Mouse (Mus musculus): ENCODE results near the gene Bri3. TPM values are rescaled to one million over a fixed set of nuclear protein-coding genes. Genes with fewer than 3 reads are reported as not detected.

Bri3 gene
- polyA plus RNA-seq, 1 experiment from 2014 or later: 128 TPM

DNA sequence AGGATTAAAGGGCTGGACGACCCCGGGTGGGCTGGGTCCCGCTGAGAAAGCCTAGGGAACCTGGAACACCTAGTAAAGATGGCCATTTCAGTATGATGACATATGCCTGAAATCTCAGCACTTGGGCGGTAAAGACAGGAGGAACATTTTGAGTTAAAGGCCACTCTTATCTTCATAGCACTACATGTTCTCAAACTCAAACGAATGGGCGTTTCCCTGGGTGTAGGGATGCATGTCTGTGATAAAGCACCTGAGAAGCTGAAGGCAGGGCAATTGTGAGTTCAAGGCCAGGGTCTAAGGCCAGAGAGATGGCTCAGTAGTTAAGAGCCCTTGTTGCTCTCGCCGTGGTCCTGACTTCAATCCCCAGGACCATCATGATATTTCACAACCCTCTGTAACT is 26.2 kb downstream of the Bri3 start:
- Histone ChIP-seq H3K4me3 (ENCODE audit: low read depth, low read length) (no peak overlapping the region), H3K9ac (ENCODE audit: low read length) (no peak overlapping the region), H3K4me2 (ENCODE audit: low read depth, severe bottlenecking) (no peak overlapping the region), H3K9me3 (ENCODE audit: control insufficient read depth, low read length) (no peaks in the 10 kb centered on the region), H3K27me3 (ENCODE audit: control insufficient read depth, insufficient read depth, low read length) (no peaks in the 10 kb centered on the region), H3K36me3 (ENCODE audit: control insufficient read depth, insufficient read depth, low read length) (peaks cover 6% of the 10 kb centered on the region; the same call in 1 of the 2 replicates), H3K27ac (replicated peaks; ENCODE audit: low read depth, low read length) (no peak overlapping the region), H3K4me1 (ENCODE audit: control insufficient read depth, insufficient read depth, low read length) (no peaks in the 10 kb centered on the region; the same call in 1 of the 2 replicates)
- no peak for ATAC-seq (ENCODE audit: insufficient number of reproducible peaks, low FRiP score, low TSS enrichment, low read depth)
- 92% methylated on average over 8 of the region's 8 CpGs for WGBS
- no peak for DNase-seq (ENCODE audit: low spot score)

GRCm38 (mm10) chr5:144271118-144271517 is 26.9 kb downstream of the Bri3 start:
- Histone ChIP-seq H3K36me3 (ENCODE audit: control insufficient read depth, insufficient read depth, low read length) (peaks cover 5% of the 10 kb centered on the region; the same call in 1 of the 2 replicates), H3K9ac (ENCODE audit: low read length) (no peak overlapping the region), H3K4me1 (ENCODE audit: control insufficient read depth, insufficient read depth, low read length) (no peaks in the 10 kb centered on the region; the same call in 1 of the 2 replicates), H3K27ac (replicated peaks; ENCODE audit: low read depth, low read length) (no peak overlapping the region), H3K4me3 (ENCODE audit: low read depth, low read length) (no peak overlapping the region), H3K27me3 (ENCODE audit: control insufficient read depth, insufficient read depth, low read length) (no peaks in the 10 kb centered on the region), H3K4me2 (ENCODE audit: low read depth, severe bottlenecking) (no peak overlapping the region), H3K9me3 (ENCODE audit: control insufficient read depth, low read length) (no peaks in the 10 kb centered on the region)
- ATAC-seq (ENCODE audit: insufficient number of reproducible peaks, low FRiP score, low TSS enrichment, low read depth) (no peak), DNase-seq (ENCODE audit: low spot score) (no peak)
- 84% methylated on average over 3 of the region's 3 CpGs for WGBS

GRCm38 (mm10) chr5:144271772-144272171 is 27.5 kb downstream of the Bri3 start:
- H3K27ac ChIP-seq (replicated peaks; ENCODE audit: low read depth, low read length): no peak overlapping the region
- WGBS: 39% methylated on average over 5 of the region's 5 CpGs

GRCm38 (mm10) chr5:144274904-144275303 is 30.7 kb downstream of the Bri3 start:
- ATAC-seq (ENCODE audit: insufficient number of reproducible peaks, low FRiP score, low TSS enrichment, low read depth) (no peak), DNase-seq (ENCODE audit: low spot score) (no peak)
- H3K4me1 ChIP-seq (ENCODE audit: control insufficient read depth, insufficient read depth, low read length): no peaks in the 10 kb centered on the region
- H3K36me3 ChIP-seq (ENCODE audit: control insufficient read depth, insufficient read depth, low read length): no peaks in the 10 kb centered on the region; the same call in 1 of the 2 replicates
- H3K27me3 ChIP-seq (ENCODE audit: control insufficient read depth, insufficient read depth, low read length): no peaks in the 10 kb centered on the region
- H3K27ac ChIP-seq (replicated peaks; ENCODE audit: low read depth, low read length): no peak overlapping the region
- no peaks in the 10 kb centered on the region for H3K9me3 ChIP-seq (ENCODE audit: control insufficient read depth, low read length)
- WGBS: 85% methylated on average over 6 of the region's 6 CpGs
- H3K4me3 ChIP-seq (ENCODE audit: low read depth, low read length): no peak overlapping the region
- no peak overlapping the region for H3K4me2 ChIP-seq (ENCODE audit: low read depth, severe bottlenecking)
- H3K9ac ChIP-seq (ENCODE audit: low read length): no peak overlapping the region

More at GRCm38 (mm10) chr5:144271772-144272171, 27.5 kb downstream of the Bri3 start:
- no peak for DNase-seq (ENCODE audit: low spot score)
- Histone ChIP-seq H3K4me3 (ENCODE audit: low read depth, low read length) (no peak overlapping the region), H3K27me3 (ENCODE audit: control insufficient read depth, insufficient read depth, low read length) (no peaks in the 10 kb centered on the region), H3K9ac (ENCODE audit: low read length) (no peak overlapping the region), H3K4me2 (ENCODE audit: low read depth, severe bottlenecking) (no peak overlapping the region), H3K9me3 (ENCODE audit: control insufficient read depth, low read length) (no peaks in the 10 kb centered on the region), H3K4me1 (ENCODE audit: control insufficient read depth, insufficient read depth, low read length) (no peaks in the 10 kb centered on the region; the same call in 1 of the 2 replicates), H3K36me3 (ENCODE audit: control insufficient read depth, insufficient read depth, low read length) (peaks cover 3% of the 10 kb centered on the region; the same call in 1 of the 2 replicates)
- ATAC-seq (ENCODE audit: insufficient number of reproducible peaks, low FRiP score, low TSS enrichment, low read depth): no peak

- no peaks in the 10 kb centered on the region for H3K4me1 ChIP-seq (ENCODE audit: control insufficient read depth, insufficient read depth, low read length)
- H3K36me3 ChIP-seq (ENCODE audit: control insufficient read depth, insufficient read depth, low read length): no peaks in the 10 kb centered on the region; the same call in 1 of the 2 replicates
- H3K9me3 ChIP-seq (ENCODE audit: control insufficient read depth, low read length): no peaks in the 10 kb centered on the region
- H3K27ac ChIP-seq (replicated peaks; ENCODE audit: low read depth, low read length): no peak overlapping the region
- H3K9ac ChIP-seq (ENCODE audit: low read length): no peak overlapping the region
- H3K27me3 ChIP-seq (ENCODE audit: control insufficient read depth, insufficient read depth, low read length): no peaks in the 10 kb centered on the region
- H3K4me3 ChIP-seq (ENCODE audit: low read depth, low read length): no peak overlapping the region
- no peak for ATAC-seq (ENCODE audit: insufficient number of reproducible peaks, low FRiP score, low TSS enrichment, low read depth)
- WGBS: 88% methylated on average over 17 of the region's 17 CpGs
- no peak for DNase-seq (ENCODE audit: low spot score)
- H3K4me2 ChIP-seq (ENCODE audit: low read depth, severe bottlenecking): no peak overlapping the region
Observed at GRCm38 (mm10) chr5:144276898-144277630, 32.8 kb downstream of the Bri3 start.

DNA sequence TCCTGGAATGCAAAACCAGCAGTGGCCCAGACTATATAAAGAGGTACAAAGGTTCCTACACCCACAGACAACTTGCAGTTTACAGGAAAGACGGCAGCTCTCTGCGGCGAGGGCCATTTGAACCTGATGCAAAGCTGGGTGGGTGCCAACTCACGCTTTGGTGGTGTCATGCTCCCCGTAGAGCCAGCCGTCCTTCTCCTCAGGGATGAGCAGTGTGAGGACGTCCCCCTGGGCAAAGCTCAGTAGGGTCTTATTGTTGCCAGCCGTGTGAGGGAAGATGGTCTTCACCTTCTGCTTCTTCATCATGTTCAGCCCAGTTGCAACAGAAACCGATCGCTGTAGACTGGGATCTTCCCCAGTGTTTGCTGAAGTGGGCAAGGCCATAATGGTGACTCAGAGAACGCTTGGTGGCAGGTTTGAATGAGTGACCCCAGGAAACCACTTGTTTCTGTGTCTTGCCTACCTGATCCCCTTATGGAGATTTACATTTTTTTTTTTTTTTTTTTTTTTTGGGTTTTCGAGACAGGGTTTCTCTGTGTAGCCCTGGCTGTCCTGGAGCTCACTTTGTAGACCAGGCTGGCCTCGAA is 34.2 kb downstream of the Bri3 start:
- DNase-seq (ENCODE audit: low spot score) (no peak), ATAC-seq (ENCODE audit: insufficient number of reproducible peaks, low FRiP score, low TSS enrichment, low read depth) (no peak)
- Histone ChIP-seq H3K36me3 (ENCODE audit: control insufficient read depth, insufficient read depth, low read length) (no peaks in the 10 kb centered on the region; the same call in 1 of the 2 replicates), H3K27me3 (ENCODE audit: control insufficient read depth, insufficient read depth, low read length) (no peaks in the 10 kb centered on the region), H3K9me3 (ENCODE audit: control insufficient read depth, low read length) (no peaks in the 10 kb centered on the region), H3K4me2 (ENCODE audit: low read depth, severe bottlenecking) (no peak overlapping the region), H3K4me1 (ENCODE audit: control insufficient read depth, insufficient read depth, low read length) (no peaks in the 10 kb centered on the region), H3K9ac (ENCODE audit: low read length) (no peak overlapping the region), H3K27ac (replicated peaks; ENCODE audit: low read depth, low read length) (no peak overlapping the region), H3K4me3 (ENCODE audit: low read depth, low read length) (no peak overlapping the region)
- 89% methylated on average over 11 of the region's 13 CpGs for WGBS

DNA sequence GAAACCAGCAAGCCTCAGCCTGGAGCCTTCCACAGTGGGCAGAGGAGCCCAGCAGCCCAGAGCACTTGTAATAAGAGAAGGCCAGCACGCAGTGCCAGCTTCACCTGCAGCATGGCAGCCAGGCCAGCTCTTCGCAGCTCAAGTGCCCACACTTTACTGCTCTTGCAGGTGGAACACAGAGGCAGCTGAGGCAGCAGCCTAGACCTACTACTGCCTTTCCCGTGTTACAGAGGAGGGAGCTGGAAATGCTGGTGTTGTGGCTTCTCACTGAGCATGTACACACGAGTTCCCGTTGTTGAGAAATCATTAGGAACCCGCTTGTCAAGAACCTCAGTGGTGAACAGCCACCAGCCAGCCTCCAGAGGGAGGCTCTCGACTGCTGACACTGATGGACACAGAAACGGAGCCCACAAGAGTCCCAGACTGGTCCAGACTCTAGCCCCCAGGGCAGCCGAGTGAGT is 34.9 kb downstream of the Bri3 start:
- DNase-seq (ENCODE audit: low spot score) (no peak), ATAC-seq (ENCODE audit: insufficient number of reproducible peaks, low FRiP score, low TSS enrichment, low read depth) (no peak)
- H3K9me3 ChIP-seq (ENCODE audit: control insufficient read depth, low read length): no peaks in the 10 kb centered on the region
- H3K4me3 ChIP-seq (ENCODE audit: low read depth, low read length): no peak overlapping the region
- no peak overlapping the region for H3K4me2 ChIP-seq (ENCODE audit: low read depth, severe bottlenecking)
- H3K36me3 ChIP-seq (ENCODE audit: control insufficient read depth, insufficient read depth, low read length): no peaks in the 10 kb centered on the region; the same call in 1 of the 2 replicates
- no peak overlapping the region for H3K27ac ChIP-seq (replicated peaks; ENCODE audit: low read depth, low read length)
- H3K9ac ChIP-seq (ENCODE audit: low read length): no peak overlapping the region
- WGBS: 86% methylated on average over 9 of the region's 9 CpGs
- no peaks in the 10 kb centered on the region for H3K4me1 ChIP-seq (ENCODE audit: control insufficient read depth, insufficient read depth, low read length)
- H3K27me3 ChIP-seq (ENCODE audit: control insufficient read depth, insufficient read depth, low read length): no peaks in the 10 kb centered on the region

DNA sequence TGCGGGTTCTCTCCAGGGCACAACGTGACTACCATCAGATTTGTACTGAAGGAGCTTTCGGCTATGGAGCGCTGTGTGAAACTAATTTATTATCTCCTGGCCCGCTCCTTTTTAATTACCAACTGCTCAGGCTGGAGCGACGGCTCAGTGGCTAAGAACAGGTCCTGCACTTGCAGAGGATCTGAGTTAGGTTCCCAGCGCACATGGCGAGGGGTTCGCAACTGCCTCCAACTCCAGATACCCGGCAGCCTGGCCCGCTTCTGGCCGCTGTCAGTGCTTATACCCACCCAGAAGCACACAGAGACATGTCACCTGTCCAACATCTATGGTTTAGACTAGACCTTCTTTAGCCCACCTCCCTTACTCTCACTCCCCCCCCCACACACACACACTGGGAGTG is 35.7 kb downstream of the Bri3 start:
- 92% methylated on average over 13 of the region's 13 CpGs for WGBS
- Histone ChIP-seq H3K9ac (ENCODE audit: low read length) (no peak overlapping the region), H3K27ac (replicated peaks; ENCODE audit: low read depth, low read length) (no peak overlapping the region), H3K36me3 (ENCODE audit: control insufficient read depth, insufficient read depth, low read length) (no peaks in the 10 kb centered on the region; the same call in 1 of the 2 replicates), H3K4me3 (ENCODE audit: low read depth, low read length) (no peak overlapping the region), H3K4me1 (ENCODE audit: control insufficient read depth, insufficient read depth, low read length) (no peaks in the 10 kb centered on the region), H3K27me3 (ENCODE audit: control insufficient read depth, insufficient read depth, low read length) (no peaks in the 10 kb centered on the region), H3K4me2 (ENCODE audit: low read depth, severe bottlenecking) (no peak overlapping the region), H3K9me3 (ENCODE audit: control insufficient read depth, low read length) (no peaks in the 10 kb centered on the region)
- ATAC-seq (ENCODE audit: insufficient number of reproducible peaks, low FRiP score, low TSS enrichment, low read depth) (no peak), DNase-seq (ENCODE audit: low spot score) (no peak)
